Mouse (Mus musculus): ENCODE measurements at regions not wholly inside any gene's neighbourhood (a gene's known extent, or its start where the extent isn't known, plus 50 kb on each side); places are given as distances from the start of the nearest gene placed in this dataset.

- Histone ChIP-seq H3K27me3 (ENCODE audit: control insufficient read depth, insufficient read depth, low read length) (no peaks in the 10 kb centered on the region), H3K9me3 (ENCODE audit: control insufficient read depth, low read length) (no peaks in the 10 kb centered on the region), H3K4me2 (ENCODE audit: low read depth, low read length) (no peak overlapping the region), H3K9ac (replicated peaks; ENCODE audit: low read depth, low read length) (no peak overlapping the region), H3K27ac (ENCODE audit: low read depth, low read length) (no peak overlapping the region), H3K4me1 (ENCODE audit: control insufficient read depth, insufficient read depth, low read length) (no peaks in the 10 kb centered on the region), H3K36me3 (ENCODE audit: control insufficient read depth, insufficient read depth, low read length) (no peaks in the 10 kb centered on the region), H3K4me3 (ENCODE audit: low read depth, low read length) (no peak overlapping the region)
- ATAC-seq (ENCODE audit: low read depth), result no peak
- WGBS, result 90% methylated on average over 10 of the region's 10 CpGs
These were observed 55.6 kb upstream of the Akirin2 start for GRCm38 (mm10) chr4:34494961-34495723.

- H3K4me3 ChIP-seq (ENCODE audit: low read depth, low read length), result no peak overlapping the region
- H3K9me3 ChIP-seq (ENCODE audit: control insufficient read depth, low read length), result no peaks in the 10 kb centered on the region
- H3K4me2 ChIP-seq (ENCODE audit: low read depth, low read length), result no peak overlapping the region
- no peak for ATAC-seq (ENCODE audit: low read depth)
- H3K36me3 ChIP-seq (ENCODE audit: control insufficient read depth, insufficient read depth, low read length), result no peaks in the 10 kb centered on the region
- no peaks in the 10 kb centered on the region for H3K27me3 ChIP-seq (ENCODE audit: control insufficient read depth, insufficient read depth, low read length)
- no peak overlapping the region for H3K27ac ChIP-seq (ENCODE audit: low read depth, low read length)
- 89% methylated on average over 9 of the region's 9 CpGs for WGBS
- no peaks in the 10 kb centered on the region for H3K4me1 ChIP-seq (ENCODE audit: control insufficient read depth, insufficient read depth, low read length)
- no peak overlapping the region for H3K9ac ChIP-seq (replicated peaks; ENCODE audit: low read depth, low read length)
These were observed 52.4 kb upstream of the Akirin2 start for GRCm38 (mm10) chr4:34498325-34498724.

GRCm38 (mm10) chr4:34498781-34499180 lies 52.0 kb upstream of the Akirin2 start:
- WGBS, result 93% methylated on average over 7 of the region's 7 CpGs
- Histone ChIP-seq H3K4me1 (ENCODE audit: control insufficient read depth, insufficient read depth, low read length) (no peaks in the 10 kb centered on the region), H3K9ac (replicated peaks; ENCODE audit: low read depth, low read length) (no peak overlapping the region), H3K4me3 (ENCODE audit: low read depth, low read length) (no peak overlapping the region), H3K4me2 (ENCODE audit: low read depth, low read length) (no peak overlapping the region), H3K27ac (ENCODE audit: low read depth, low read length) (no peak overlapping the region), H3K27me3 (ENCODE audit: control insufficient read depth, insufficient read depth, low read length) (no peaks in the 10 kb centered on the region), H3K9me3 (ENCODE audit: control insufficient read depth, low read length) (no peaks in the 10 kb centered on the region), H3K36me3 (ENCODE audit: control insufficient read depth, insufficient read depth, low read length) (no peaks in the 10 kb centered on the region)
- ATAC-seq (ENCODE audit: low read depth), result no peak

- ATAC-seq (ENCODE audit: low read depth), result no peak
- H3K4me3 ChIP-seq (ENCODE audit: low read depth, low read length), result no peak overlapping the region
- no peaks in the 10 kb centered on the region for H3K27me3 ChIP-seq (ENCODE audit: control insufficient read depth, insufficient read depth, low read length)
- no peak overlapping the region for H3K27ac ChIP-seq (ENCODE audit: low read depth, low read length)
- H3K9ac ChIP-seq (replicated peaks; ENCODE audit: low read depth, low read length), result no peak overlapping the region
- 91% methylated on average over 3 of the region's 3 CpGs for WGBS
- H3K36me3 ChIP-seq (ENCODE audit: control insufficient read depth, insufficient read depth, low read length), result no peaks in the 10 kb centered on the region
- no peaks in the 10 kb centered on the region for H3K4me1 ChIP-seq (ENCODE audit: control insufficient read depth, insufficient read depth, low read length)
- no peak overlapping the region for H3K4me2 ChIP-seq (ENCODE audit: low read depth, low read length)
- H3K9me3 ChIP-seq (ENCODE audit: control insufficient read depth, low read length), result no peaks in the 10 kb centered on the region
These were observed 51.0 kb upstream of the Akirin2 start for GRCm38 (mm10) chr4:34499731-34500130.
